Mouse (Mus musculus) hematopoietic multipotent progenitor cell, adult 10-12 weeks (in vitro differentiated cells): ENCODE results near the gene Mpc2. TPM values are rescaled to one million over a fixed set of nuclear protein-coding genes. Genes with fewer than 3 reads are reported as not detected.

Experiments used
- polyA plus RNA-seq: library from polyadenylated mRNA; stranded (reverse); fragments of >175 nt; gene quantifications from 2 replicates; pipeline ENCODE4 v1.2.3, GENCODE M21; 2012; ENCODE audit warnings: low replicate concordance

Mpc2 gene
- 63.1 and 91.5 TPM in 2 replicates for polyA plus RNA-seq

DNA sequence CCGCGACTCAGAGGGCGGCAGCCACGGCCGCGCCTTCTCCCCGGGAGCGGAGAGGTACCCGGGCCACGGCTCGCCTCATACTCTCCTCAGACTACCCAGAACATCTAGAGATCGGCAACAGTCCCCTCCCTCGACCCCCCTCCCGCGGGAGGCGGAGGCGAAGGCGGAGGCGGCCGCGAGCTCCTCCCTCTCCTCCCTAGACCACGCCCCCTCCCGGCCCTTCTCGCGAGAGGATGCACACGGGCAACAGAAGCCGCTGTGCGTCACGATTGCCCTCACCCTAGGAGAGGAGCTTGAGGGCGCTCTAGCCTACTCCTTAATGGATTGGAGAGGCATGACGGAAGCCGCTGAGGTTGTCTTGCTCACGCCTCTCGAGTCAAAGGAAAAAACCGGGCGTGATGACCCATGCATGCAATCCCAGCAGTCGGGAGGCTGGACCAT, at the start of gene Mpc2, which contains the start of gene Dcaf6:
Gene Mpc2, plus strand, starts transcription at position 278 of the 441 bp plus-strand sequence.
Gene Dcaf6, minus strand, starts transcription at position 116 of the 441 bp plus-strand sequence.

GRCm38 (mm10) chr1:165484688-165485233, 24.3 kb downstream of the Mpc2 start, which contains the start of gene Adcy10:
Gene Adcy10, plus strand, starts transcription at chr1:165485183.

Other genes with a start within 250 kb of the Mpc2 start
- 12.4 and 15.5 TPM in 2 replicates for gene Tiprl, start 223.6 kb upstream of the Mpc2 start, polyA plus RNA-seq
- 0.03 and 0.06 TPM in 2 replicates for gene Gpr161, start 164.8 kb upstream of the Mpc2 start, polyA plus RNA-seq
- 18.9 and 48.0 TPM in 2 replicates for gene Dcaf6, start 162 bp upstream of the Mpc2 start, polyA plus RNA-seq
- not detected in 2 replicates for gene Adcy10, start 24.5 kb downstream of the Mpc2 start, polyA plus RNA-seq
- 4.4 and 6.0 TPM in 2 replicates for gene Mpzl1, start 173.9 kb downstream of the Mpc2 start, polyA plus RNA-seq
- gene Rcsd1, start 249.1 kb downstream of the Mpc2 start, polyA plus RNA-seq, result 204 and 258 TPM in 2 replicates